Mouse (Mus musculus) testis, adult 2 months (tissue): ENCODE measurements at regions not wholly inside any gene's neighbourhood (a gene's known extent, or its start where the extent isn't known, plus 50 kb on each side); places are given as distances from the start of the nearest gene placed in this dataset.

ENCODE experiments used
- CTCF ChIP-seq: fragments of 200-500 bp; IDR thresholded peaks from 2 replicates; pipeline ENCODE4 v1.5.1; 2012; ENCODE audit warnings: low read depth, mild to moderate bottlenecking, inconsistent platforms, low read length, moderate library complexity; ENCODE audit not compliant: control insufficient read depth, insufficient read depth, insufficient replicate concordance
- POLR2A ChIP-seq: fragments of 200-500 bp; IDR thresholded peaks from 2 replicates; pipeline ENCODE4 v1.6.1; 2012; ENCODE audit warnings: low read depth, mild to moderate bottlenecking, inconsistent platforms, low read length, moderate library complexity; ENCODE audit not compliant: control insufficient read depth

DNA sequence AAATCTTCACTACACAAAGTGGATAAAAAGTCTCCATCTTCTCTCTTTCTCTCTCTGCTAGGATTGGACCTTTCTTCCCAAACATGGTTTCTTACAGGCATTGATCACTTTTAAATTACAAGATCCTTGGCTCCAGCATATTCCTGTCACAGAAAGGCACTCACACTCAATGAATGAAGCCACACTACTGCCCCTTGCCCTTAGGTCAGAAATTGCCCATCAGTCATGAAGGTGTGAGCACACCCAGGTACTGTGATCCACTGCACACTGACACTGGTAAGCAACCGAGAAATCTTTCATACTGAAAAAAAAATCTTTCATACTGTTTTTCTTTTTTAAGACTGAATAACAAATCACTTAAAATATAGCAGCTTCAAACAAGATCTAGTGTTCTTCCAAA, 235.9 kb downstream of the 4933412E24Rik start:
- TF ChIP-seq POLR2A (no peak), CTCF (no peak)
